Mouse (Mus musculus) liver, embryonic 11.5 days (tissue): Measurements from ENCODE around the gene Vmn1r23. TPM values are rescaled to one million over a fixed set of nuclear protein-coding genes. Genes with fewer than 3 reads are reported as not detected.
"Not testable (repeated sequence)": the region's sequence is repeated elsewhere in the genome, so short reads cannot be mapped to it uniquely, and the experiment has no call there.

Experiments
- ATAC-seq: fragments of 200-750 bp; cut with Nextera tagmentation; replicated peaks from 2 replicates; pipeline ENCODE4 v1.8.0; 2017; ENCODE audit warnings: moderate number of reproducible peaks, mild to moderate bottlenecking, moderate TSS enrichment, moderate library complexity; ENCODE audit not compliant: low FRiP score
- DNase-seq: peaks from one replicate; pipeline ENCODE4 v3.0.0-alpha.2; 2017; ENCODE audit warnings: low spot score
- H3K27ac ChIP-seq: fragments of 300-500 bp; sonication (generic); 2 replicates; pipeline ENCODE4 v1.5.1; 2014; ENCODE audit warnings: mild to moderate bottlenecking, low read depth, low read length, control low read depth
- H3K27me3 ChIP-seq: fragments of 300-500 bp; sonication (generic); replicated peaks from 2 replicates; pipeline ENCODE4 v1.6.1; 2014; ENCODE audit warnings: low read length, mixed read lengths; ENCODE audit not compliant: control insufficient read depth, insufficient read depth
- H3K36me3 ChIP-seq: fragments of 300-500 bp; sonication (generic); 2 replicates; pipeline ENCODE4 v1.6.1; 2014; ENCODE audit warnings: mild to moderate bottlenecking, low read length, moderate library complexity, mixed read lengths; ENCODE audit not compliant: control insufficient read depth, insufficient read depth
- H3K4me1 ChIP-seq: fragments of 300-500 bp; sonication (generic); replicated peaks from 2 replicates; pipeline ENCODE4 v1.6.1; 2014; ENCODE audit warnings: low read length, mixed read lengths; ENCODE audit not compliant: control insufficient read depth, insufficient read depth
- H3K4me2 ChIP-seq: fragments of 300-500 bp; sonication (generic); 2 replicates; pipeline ENCODE4 v1.6.1; 2014; ENCODE audit warnings: mild to moderate bottlenecking, control low read depth, moderate library complexity
- H3K4me3 ChIP-seq: fragments of 300-500 bp; sonication (generic); 2 replicates; pipeline ENCODE4 v1.5.1; 2014; ENCODE audit warnings: low read depth, low read length, control low read depth
- H3K9ac ChIP-seq: fragments of 300-500 bp; sonication (generic); 2 replicates; pipeline ENCODE4 v1.6.1; 2014; ENCODE audit warnings: low read depth, low read length, control low read depth
- H3K9me3 ChIP-seq: fragments of 300-500 bp; sonication (generic); 2 replicates; pipeline ENCODE4 v1.6.1; 2016; ENCODE audit warnings: low read length, inconsistent platforms, mixed read lengths; ENCODE audit not compliant: control insufficient read depth
- WGBS: fragments of 180-500 bp; shearing (Covaris S2); extraction: QIAGEN DNeasy Blood & Tissue Kit; methylation state at CpG from one replicate; pipeline ENCODE4 v1.1.7; 2014; 5-methylcytosine and 5-hydroxymethylcytosine counted together
- polyA plus RNA-seq: library from polyadenylated mRNA; unstranded; fragments of >200 nt; fragmentation: Nextera tagmentation; extraction: Ambion mirVana; gene quantifications from 2 replicates; pipeline ENCODE4 v1.2.1, GENCODE M21; 2014

The Vmn1r23 gene
- polyA plus RNA-seq = not detected in 2 replicates

GRCm38 (mm10) chr6:57926738-57927137, at the start of gene Vmn1r23:
Gene Vmn1r23 (minus strand): TSS chr6:57926838.
- Histone ChIP-seq H3K4me2 (no peak within 1 kb of the TSS), H3K27me3 (no peaks in the 10 kb centered on the region), H3K4me1 (no peaks in the 10 kb centered on the region), H3K36me3 (no peaks in the 10 kb centered on the region), H3K4me3 (no peak within 1 kb of the TSS), H3K9ac (no peak within 1 kb of the TSS), H3K9me3 (no peaks in the 10 kb centered on the region), H3K27ac (no peak within 1 kb of the TSS)
- 90% methylated on average over 1 of the region's 1 CpGs for WGBS
- ATAC-seq (no peak), DNase-seq (no peak)

GRCm38 (mm10) chr6:57961403-57961802, 34.8 kb upstream of the Vmn1r23 start, which contains the start of gene Vmn1r24:
Gene Vmn1r24 (minus strand): TSS chr6:57961503.
- 65% methylated on average over 1 of the region's 1 CpGs for WGBS

GRCm38 (mm10) chr6:57907928-57908327, 18.7 kb downstream of the Vmn1r23 start, which contains the start of gene Vmn1r22:
Gene Vmn1r22 (minus strand): TSS chr6:57908028.
- 86% methylated on average over 1 of the region's 1 CpGs for WGBS
- H3K9ac ChIP-seq = no peak within 1 kb of the TSS
- ATAC-seq = no peak

More at GRCm38 (mm10) chr6:57961403-57961802, 34.8 kb upstream of the Vmn1r23 start, which contains the start of gene Vmn1r24:
- H3K9me3 ChIP-seq, DNase-seq, H3K4me1 ChIP-seq, H3K4me2 ChIP-seq, H3K27me3 ChIP-seq, H3K36me3 ChIP-seq, H3K4me3 ChIP-seq, H3K9ac ChIP-seq, ATAC-seq, H3K27ac ChIP-seq: not testable (repeated sequence)

More at GRCm38 (mm10) chr6:57907928-57908327, 18.7 kb downstream of the Vmn1r23 start, which contains the start of gene Vmn1r22:
- H3K4me1 ChIP-seq = no peaks in the 10 kb centered on the region
- no peak within 1 kb of the TSS for H3K4me2 ChIP-seq
- H3K27me3 ChIP-seq = no peaks in the 10 kb centered on the region
- no peak within 1 kb of the TSS for H3K4me3 ChIP-seq
- no peaks in the 10 kb centered on the region for H3K36me3 ChIP-seq
- H3K9me3 ChIP-seq = no peaks in the 10 kb centered on the region
- H3K27ac ChIP-seq = no peak within 1 kb of the TSS
- no peak for DNase-seq

Other genes with a start within 250 kb of the Vmn1r23 start
- gene Pyurf, start 234.8 kb downstream of the Vmn1r23 start, polyA plus RNA-seq = 13.5 and 14.9 TPM in 2 replicates
- gene Lancl2, start 224.3 kb downstream of the Vmn1r23 start, polyA plus RNA-seq = 21.5 and 25.9 TPM in 2 replicates
- gene Vopp1, start 101.7 kb downstream of the Vmn1r23 start, polyA plus RNA-seq = 23.8 and 24.3 TPM in 2 replicates
- gene Vmn1r21, start 76.5 kb downstream of the Vmn1r23 start, polyA plus RNA-seq = not detected in 2 replicates
- gene Vmn1r22, start 18.8 kb downstream of the Vmn1r23 start, polyA plus RNA-seq = not detected in 2 replicates
- gene Vmn1r24, start 34.7 kb upstream of the Vmn1r23 start, polyA plus RNA-seq = not detected in 2 replicates
- gene Vmn1r25, start 54.0 kb upstream of the Vmn1r23 start, polyA plus RNA-seq = not detected in 2 replicates
- not detected in 2 replicates for gene Vmn1r26, start 88.3 kb upstream of the Vmn1r23 start, polyA plus RNA-seq